Mouse (Mus musculus) adrenal gland, postnatal 36 days (tissue): ENCODE measurements around the gene Uba52. TPM values are rescaled to one million over a fixed set of nuclear protein-coding genes. Genes with fewer than 3 reads are reported as not detected.
A peak's percentile ranks its signal among the peaks of the same experiment; 100 is the strongest.

Source experiments
- DNase-seq, 2 experiments: peaks; one replicate each; pipeline ENCODE4 v3.0.0; 2021; ENCODE audit warnings: mixed read lengths in 1 of 2
- long read RNA-seq, 2 experiments: library from polyadenylated mRNA; stranded (forward); transcript quantifications; one replicate each; pipeline ENCODE4 v2.0.0; 2021; ENCODE audit warnings: borderline sequencing depth in 2 of 2
- total RNA-seq, 2 experiments: library from RNA; stranded (reverse); gene quantifications; 2 replicates each; pipeline ENCODE4 v1.2.3; 2021

Gene Uba52
- 1,000 to 10,000 TPM; 1,515 to 1,560 TPM for total RNA-seq
- long read RNA-seq, experiment 1, transcript Uba52-203 (4 exons, 711 nt), result major isoform, 1,072 of 1,311 reads
- long read RNA-seq, experiment 1, transcript Uba52-201 (4 exons, 541 nt), result minor isoform, 122 of 1,311 reads
- long read RNA-seq, experiment 1, transcript Uba52-205 (4 exons, 705 nt), result minor isoform, 67 of 1,311 reads
- long read RNA-seq, experiment 1, transcript Uba52-207 (4 exons, 697 nt), result minor isoform, 10 of 1,311 reads
- long read RNA-seq, experiment 1, partial matches to known transcripts, result 4 of 1,311 reads
- long read RNA-seq, experiment 1, other reads (novel, unspliced or antisense), result 26 of 1,311 reads
- long read RNA-seq, experiment 2, transcript Uba52-201 (4 exons, 541 nt), result minor isoform, 54 of 729 reads
- long read RNA-seq, experiment 2, transcript Uba52-203 (4 exons, 711 nt), result major isoform, 597 of 729 reads
- long read RNA-seq, experiment 2, transcript Uba52-207 (4 exons, 697 nt), result minor isoform, 6 of 729 reads
- long read RNA-seq, experiment 2, transcript Uba52-205 (4 exons, 705 nt), result minor isoform, 39 of 729 reads
- long read RNA-seq, experiment 2, partial matches to known transcripts, result 7 of 729 reads
- long read RNA-seq, experiment 2, other reads (novel, unspliced or antisense), result 20 of 729 reads

GRCm38 (mm10) chr8:70510228-70510915, at the start of gene Uba52:
Gene Uba52, minus strand, starts transcription at chr8:70510801.
- DNase-seq, result peak; percentile 97 to 98

GRCm38 (mm10) chr8:70560096-70560495, 49.5 kb upstream of the Uba52 start:
- peak; percentile 69 to 81 for DNase-seq

GRCm38 (mm10) chr8:70558983-70559382, 48.4 kb upstream of the Uba52 start:
- no peak for DNase-seq

GRCm38 (mm10) chr8:70558334-70558733, 47.7 kb upstream of the Uba52 start:
- no peak for DNase-seq

- DNase-seq, result no peak
These were observed 44.6 kb upstream of the Uba52 start for GRCm38 (mm10) chr8:70555079-70555747.

- peak; percentile 72 to 80 for DNase-seq
These were observed 43.1 kb upstream of the Uba52 start for GRCm38 (mm10) chr8:70553740-70554139.

- DNase-seq, result no peak
These were observed 42.2 kb upstream of the Uba52 start for GRCm38 (mm10) chr8:70552836-70553235.

GRCm38 (mm10) chr8:70551558-70552161, 41.1 kb upstream of the Uba52 start:
- DNase-seq, result no peak

- DNase-seq, result no peak
These were observed 39.0 kb upstream of the Uba52 start for GRCm38 (mm10) chr8:70549412-70550184.

- DNase-seq, result no peak
These were observed 37.2 kb upstream of the Uba52 start for GRCm38 (mm10) chr8:70547762-70548161.

GRCm38 (mm10) chr8:70546412-70546811, 35.8 kb upstream of the Uba52 start:
- DNase-seq, result no peak

GRCm38 (mm10) chr8:70544200-70544687, 33.6 kb upstream of the Uba52 start:
- peak; percentile 85 to 86 for DNase-seq

- no peak for DNase-seq
These were observed 30.5 kb upstream of the Uba52 start for GRCm38 (mm10) chr8:70541081-70541480.

- DNase-seq, result peak in 1 of 2 experiments; percentile 58
These were observed 30.0 kb upstream of the Uba52 start for GRCm38 (mm10) chr8:70540507-70541071.

GRCm38 (mm10) chr8:70540013-70540506, 29.5 kb upstream of the Uba52 start:
- no peak for DNase-seq

GRCm38 (mm10) chr8:70539077-70539813, 28.6 kb upstream of the Uba52 start, which contains the start of gene Ell:
Gene Ell, plus strand, starts transcription at chr8:70539457.
- peak; percentile 100 for DNase-seq

- peak; percentile 100 for DNase-seq
These were observed 28.1 kb upstream of the Uba52 start for GRCm38 (mm10) chr8:70538633-70539076.

- DNase-seq, result peak; percentile 69 to 77
These were observed 27.5 kb upstream of the Uba52 start for GRCm38 (mm10) chr8:70538024-70538579.

- DNase-seq, result no peak
These were observed 25.1 kb upstream of the Uba52 start for GRCm38 (mm10) chr8:70535701-70536100.
